Mouse (Mus musculus) telencephalon, adult 2 months (tissue): ENCODE measurements at regions not wholly inside any gene's neighbourhood (a gene's known extent, or its start where the extent isn't known, plus 50 kb on each side); places are given as distances from the start of the nearest gene placed in this dataset.
A peak's percentile ranks its signal among the peaks of the same experiment; 100 is the strongest.

Experiments
- DNase-seq: peaks from one replicate; pipeline ENCODE4 v3.0.0-alpha.2; 2011; ENCODE audit warnings: low read depth, low spot score

GRCm38 (mm10) chr5:85954526-85954925 lies 110.9 kb downstream of the Cenpc1 start:
- DNase-seq, result no peak

- peak; percentile 39 for DNase-seq
Observed at GRCm38 (mm10) chr5:85936667-85937314, 128.6 kb downstream of the Cenpc1 start.

GRCm38 (mm10) chr5:85918288-85918687 lies 147.1 kb downstream of the Cenpc1 start:
- peak; percentile 72 for DNase-seq

- peak; percentile 5 for DNase-seq
Observed at GRCm38 (mm10) chr5:85915000-85915399, 150.4 kb downstream of the Cenpc1 start.

GRCm38 (mm10) chr5:85896452-85896851 lies 168.9 kb downstream of the Cenpc1 start:
- DNase-seq, result peak; percentile 6

- DNase-seq, result no peak
Observed at GRCm38 (mm10) chr5:85895814-85896213, 169.6 kb downstream of the Cenpc1 start.

GRCm38 (mm10) chr5:85870311-85870710 lies 195.1 kb downstream of the Cenpc1 start:
- no peak for DNase-seq

GRCm38 (mm10) chr5:85832556-85832955 lies 232.8 kb downstream of the Cenpc1 start:
- peak; percentile 8 for DNase-seq

GRCm38 (mm10) chr5:85795531-85796197 lies 269.7 kb downstream of the Cenpc1 start:
- peak; percentile 22 for DNase-seq

- no peak for DNase-seq
Observed at GRCm38 (mm10) chr5:85793148-85793547, 272.2 kb downstream of the Cenpc1 start.

GRCm38 (mm10) chr5:85780730-85781454 lies 284.5 kb downstream of the Cenpc1 start:
- DNase-seq, result no peak

- no peak for DNase-seq
Observed at GRCm38 (mm10) chr5:85780017-85780416, 285.4 kb downstream of the Cenpc1 start.

- no peak for DNase-seq
Observed at GRCm38 (mm10) chr5:85779205-85779604, 286.2 kb downstream of the Cenpc1 start.

GRCm38 (mm10) chr5:85772660-85773059 lies 292.7 kb downstream of the Cenpc1 start:
- no peak for DNase-seq

- no peak for DNase-seq
Observed at GRCm38 (mm10) chr5:85772086-85772485, 293.3 kb downstream of the Cenpc1 start.

- no peak for DNase-seq
Observed at GRCm38 (mm10) chr5:85767157-85767556, 298.2 kb downstream of the Cenpc1 start.

GRCm38 (mm10) chr5:85756716-85757115 lies 308.7 kb downstream of the Cenpc1 start:
- no peak for DNase-seq

GRCm38 (mm10) chr5:85754227-85754626 lies 311.2 kb downstream of the Cenpc1 start:
- no peak for DNase-seq

GRCm38 (mm10) chr5:85753109-85753508 lies 312.3 kb downstream of the Cenpc1 start:
- DNase-seq, result no peak

GRCm38 (mm10) chr5:85751649-85752048 lies 313.7 kb downstream of the Cenpc1 start:
- no peak for DNase-seq

GRCm38 (mm10) chr5:85750893-85751292 lies 314.5 kb downstream of the Cenpc1 start:
- DNase-seq, result no peak

GRCm38 (mm10) chr5:85729613-85730012 lies 335.8 kb downstream of the Cenpc1 start:
- DNase-seq, result no peak

- no peak for DNase-seq
Observed at GRCm38 (mm10) chr5:85707345-85707744, 358.0 kb downstream of the Cenpc1 start.
